Mouse (Mus musculus) neural tube, embryonic 13.5 days (tissue): ENCODE measurements at regions not wholly inside any gene's neighbourhood (a gene's known extent, or its start where the extent isn't known, plus 50 kb on each side); places are given as distances from the start of the nearest gene placed in this dataset.
"Not testable (repeated sequence)": the region's sequence is repeated elsewhere in the genome, so short reads cannot be mapped to it uniquely, and the experiment has no call there.

ENCODE experiments used
- ATAC-seq: fragments of 200-750 bp; cut with Nextera tagmentation; 2 replicates; pipeline ENCODE4 v1.8.0; 2017; ENCODE audit warnings: low read depth, mild to moderate bottlenecking, moderate TSS enrichment, moderate library complexity
- H3K27ac ChIP-seq: fragments of 300-500 bp; sonication (generic); replicated peaks from 2 replicates; pipeline ENCODE4 v1.5.1; 2015; ENCODE audit warnings: moderate library complexity, mild to moderate bottlenecking, inconsistent platforms
- H3K27me3 ChIP-seq: fragments of 300-500 bp; sonication (generic); 2 replicates; pipeline ENCODE4 v1.6.1; 2015; ENCODE audit warnings: mild to moderate bottlenecking, inconsistent platforms
- H3K36me3 ChIP-seq: fragments of 300-500 bp; sonication (generic); 2 replicates; pipeline ENCODE4 v1.6.1; 2015; ENCODE audit warnings: mild to moderate bottlenecking, inconsistent platforms
- H3K4me1 ChIP-seq: fragments of 300-500 bp; sonication (generic); replicated peaks from 2 replicates; pipeline ENCODE4 v1.6.1; 2015; ENCODE audit warnings: inconsistent platforms
- H3K4me2 ChIP-seq: fragments of 300-500 bp; sonication (generic); 2 replicates; pipeline ENCODE4 v1.6.1; 2015; ENCODE audit warnings: inconsistent platforms, mild to moderate bottlenecking, moderate library complexity
- H3K4me3 ChIP-seq: fragments of 300-500 bp; sonication (generic); 2 replicates; pipeline ENCODE4 v1.5.1; 2015; ENCODE audit warnings: mild to moderate bottlenecking, inconsistent platforms
- H3K9ac ChIP-seq: fragments of 300-500 bp; sonication (generic); 2 replicates; pipeline ENCODE4 v1.6.1; 2015; ENCODE audit warnings: moderate library complexity, mild to moderate bottlenecking, inconsistent platforms
- H3K9me3 ChIP-seq: fragments of 300-500 bp; sonication (generic); 2 replicates; pipeline ENCODE4 v1.6.1; 2016; ENCODE audit warnings: inconsistent platforms
- WGBS: fragments of 180-500 bp; shearing (Covaris S2); methylation state at CpG from one replicate; pipeline ENCODE4 v1.1.7; 2015; 5-methylcytosine and 5-hydroxymethylcytosine counted together

DNA sequence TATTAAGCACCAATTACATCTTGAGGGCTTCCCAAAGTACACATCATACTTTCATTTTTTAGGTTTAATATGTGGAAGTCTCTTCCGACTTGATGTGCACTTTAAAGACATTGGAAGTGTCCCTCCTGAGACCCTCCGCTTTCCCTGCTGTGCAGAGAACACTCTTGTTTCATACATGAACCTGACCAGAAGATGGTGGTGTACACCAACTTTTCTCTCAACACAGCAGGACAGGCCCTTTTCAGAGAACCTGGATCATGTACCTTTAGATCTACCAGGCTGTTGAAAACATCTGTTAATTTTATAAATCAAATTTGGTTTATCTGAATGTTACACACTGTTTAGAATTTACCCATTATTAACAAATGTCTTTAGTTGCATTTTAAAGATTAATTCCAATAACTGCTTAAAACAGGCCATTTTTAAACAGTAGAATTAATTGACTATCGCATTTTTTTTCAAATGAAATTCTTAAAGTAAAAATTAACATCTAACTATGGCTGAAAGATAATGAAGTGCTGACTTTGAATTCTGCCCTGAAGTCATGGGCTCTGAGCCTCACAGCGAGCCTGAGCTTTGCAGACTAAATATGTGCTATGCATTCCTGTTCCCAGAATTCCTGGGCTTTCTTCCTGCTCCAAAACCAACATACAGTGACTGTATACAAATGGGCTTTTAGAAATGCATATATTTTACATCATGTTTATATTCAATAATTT is 112.4 kb upstream of the Rasgrp1 start:
- H3K4me3 ChIP-seq = no peak overlapping the region
- ATAC-seq = peak; percentile 53; the same call in 1 of the 2 replicates
- WGBS = 71% methylated on average over 4 of the region's 4 CpGs

DNA sequence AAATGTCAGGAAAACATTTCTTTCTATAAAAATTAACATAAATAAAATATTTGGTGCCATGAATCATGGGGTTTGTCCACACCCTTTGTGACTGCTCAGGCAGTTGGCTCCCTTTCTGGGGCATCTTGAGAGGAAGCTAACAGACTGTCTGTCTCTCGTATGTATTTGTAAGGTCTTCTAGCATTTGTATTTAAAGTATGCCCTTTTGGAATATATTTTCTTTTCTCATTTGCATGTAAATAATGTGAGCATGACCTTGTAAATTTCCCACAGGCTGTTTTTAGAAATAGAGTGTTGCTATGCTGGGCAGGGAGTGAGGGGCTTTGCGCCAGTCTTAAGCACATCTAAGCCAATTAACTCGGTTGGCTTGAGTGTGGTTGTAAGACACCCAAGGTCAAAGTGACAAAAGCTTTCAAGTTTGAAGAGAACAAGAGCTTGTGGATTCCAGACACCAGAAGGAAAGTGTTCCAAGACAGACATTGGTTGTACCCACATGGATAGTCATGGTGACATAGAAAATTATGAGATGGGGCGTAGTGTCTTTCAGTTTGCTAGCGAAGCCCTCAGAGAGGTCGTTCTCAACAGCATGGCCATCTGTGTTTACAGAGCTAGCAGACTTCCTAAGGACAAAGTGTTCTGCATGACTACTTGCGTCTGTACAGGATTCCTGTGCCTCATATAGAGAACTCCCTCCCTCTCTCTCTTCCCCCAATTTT is 113.1 kb upstream of the Rasgrp1 start:
- Histone ChIP-seq H3K4me3 (no peak overlapping the region), H3K4me1 (peaks cover 9% of the 10 kb centered on the region), H3K36me3 (no peaks in the 10 kb centered on the region), H3K27me3 (no peaks in the 10 kb centered on the region), H3K4me2 (no peak overlapping the region), H3K9ac (no peak overlapping the region), H3K27ac (no peak overlapping the region), H3K9me3 (no peaks in the 10 kb centered on the region)
- WGBS = 47% methylated on average over 7 of the region's 7 CpGs
- ATAC-seq = no peak; the same call in 1 of the 2 replicates

More for the DNA sequence above, 112.4 kb upstream of the Rasgrp1 start:
- Histone ChIP-seq H3K9ac (no peak overlapping the region), H3K4me2 (no peak overlapping the region), H3K4me1 (peaks cover 9% of the 10 kb centered on the region), H3K36me3 (no peaks in the 10 kb centered on the region), H3K9me3 (no peaks in the 10 kb centered on the region), H3K27ac (no peak overlapping the region), H3K27me3 (no peaks in the 10 kb centered on the region)

DNA sequence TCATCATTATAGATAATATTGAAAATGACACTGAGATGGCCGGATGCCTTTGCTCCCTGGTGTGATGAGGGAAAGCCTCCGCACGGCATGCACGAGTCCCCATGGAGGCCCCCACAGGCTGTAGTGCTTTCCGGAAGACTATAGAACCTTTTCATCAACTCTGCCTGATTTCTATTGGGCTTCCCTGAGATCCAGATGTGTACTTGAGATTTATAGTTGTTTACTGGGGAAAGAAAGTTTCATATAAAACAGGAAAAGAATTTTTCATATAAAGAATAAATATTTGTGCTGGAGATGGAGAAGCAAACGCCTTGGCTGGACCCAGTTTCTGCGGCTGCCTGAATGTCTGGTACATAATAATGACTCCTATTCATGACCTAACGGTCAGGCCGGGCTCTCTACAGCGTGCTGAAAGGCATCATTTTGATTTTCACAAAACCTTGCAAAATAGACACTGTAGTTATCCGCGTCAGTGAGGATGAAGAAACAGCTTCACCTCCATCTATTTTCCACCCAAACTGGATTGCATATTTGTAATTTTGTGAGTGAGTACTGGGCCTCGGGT is 113.7 kb upstream of the Rasgrp1 start:
- Histone ChIP-seq H3K27ac (no peak overlapping the region), H3K4me3 (no peak overlapping the region), H3K4me2 (no peak overlapping the region), H3K4me1 (peaks cover 9% of the 10 kb centered on the region), H3K9me3 (no peaks in the 10 kb centered on the region), H3K36me3 (no peaks in the 10 kb centered on the region), H3K27me3 (no peaks in the 10 kb centered on the region), H3K9ac (no peak overlapping the region)
- no peak for ATAC-seq
- WGBS = 62% methylated on average over 13 of the region's 13 CpGs

- Histone ChIP-seq H3K4me2 (no peak overlapping the region), H3K9me3 (no peaks in the 10 kb centered on the region)
Measured at GRCm38 (mm10) chr2:117461541-117462290, 118.9 kb upstream of the Rasgrp1 start.

DNA sequence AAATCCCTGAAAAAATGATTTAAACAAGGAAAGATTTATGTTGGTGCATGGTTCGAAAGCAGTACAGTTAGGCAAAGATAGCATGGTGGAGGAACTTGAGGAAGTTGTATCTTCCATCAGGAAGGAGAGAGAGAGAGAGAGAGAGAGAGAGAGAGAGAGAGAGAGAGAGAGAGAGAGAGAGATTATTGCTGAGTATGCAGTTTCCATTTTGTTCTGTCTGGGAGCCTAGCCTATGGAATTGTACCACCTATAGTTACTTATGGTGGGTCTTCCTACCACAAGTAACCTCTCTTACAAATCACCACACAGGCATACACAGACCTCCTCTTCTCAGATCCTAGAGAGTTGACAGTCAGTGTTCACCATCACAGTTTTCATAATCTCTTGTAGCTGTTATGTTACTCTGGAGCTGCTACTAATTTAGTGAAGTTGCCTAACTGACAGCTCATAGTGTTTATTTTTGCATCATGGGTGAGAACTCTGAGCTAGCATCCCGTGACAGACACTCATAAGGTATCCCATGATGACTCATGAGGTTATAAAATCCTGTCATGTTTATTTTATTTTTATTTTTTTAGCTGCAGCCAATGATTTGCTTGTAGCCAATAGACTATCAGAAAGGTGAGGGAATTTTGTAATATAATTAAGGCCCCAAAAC is 132.2 kb upstream of the Rasgrp1 start:
- no peak overlapping the region for H3K4me2 ChIP-seq
- H3K27me3 ChIP-seq = no peaks in the 10 kb centered on the region
- no peak overlapping the region for H3K27ac ChIP-seq
- H3K9ac ChIP-seq = no peak overlapping the region
- no peaks in the 10 kb centered on the region for H3K36me3 ChIP-seq
- no peak for ATAC-seq
- WGBS = 82% methylated on average over 2 of the region's 2 CpGs
- no peaks in the 10 kb centered on the region for H3K9me3 ChIP-seq
- no peaks in the 10 kb centered on the region for H3K4me1 ChIP-seq
- no peak overlapping the region for H3K4me3 ChIP-seq

More at GRCm38 (mm10) chr2:117461541-117462290, 118.9 kb upstream of the Rasgrp1 start:
- Histone ChIP-seq H3K27ac (no peak overlapping the region), H3K36me3 (no peaks in the 10 kb centered on the region), H3K4me3 (no peak overlapping the region), H3K9ac (no peak overlapping the region), H3K27me3 (no peaks in the 10 kb centered on the region), H3K4me1 (no peaks in the 10 kb centered on the region)
- ATAC-seq = no peak
- 84% methylated on average over 4 of the region's 4 CpGs for WGBS

DNA sequence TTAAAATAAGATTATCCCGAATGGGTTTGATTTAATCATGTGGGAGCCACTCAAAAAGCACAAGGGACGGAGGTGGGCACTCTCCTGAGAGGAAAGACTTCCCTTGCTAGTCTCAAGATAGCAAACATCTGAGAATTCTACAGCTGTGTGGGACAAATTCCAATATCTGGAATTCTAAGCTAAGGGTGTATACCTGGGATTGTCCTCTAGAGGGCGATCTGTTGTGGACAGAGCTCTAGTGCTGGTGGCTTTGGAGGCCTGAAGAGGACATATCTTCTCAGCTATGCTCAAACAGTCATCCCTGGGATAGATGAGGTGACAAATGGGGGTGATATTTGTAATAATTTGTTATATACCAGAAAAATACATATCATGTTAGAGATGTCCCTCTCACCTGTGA is 132.8 kb upstream of the Rasgrp1 start:
- Histone ChIP-seq H3K27ac (no peak overlapping the region), H3K4me3 (no peak overlapping the region), H3K9me3 (no peaks in the 10 kb centered on the region), H3K9ac (no peak overlapping the region), H3K4me2 (no peak overlapping the region), H3K27me3 (no peaks in the 10 kb centered on the region), H3K4me1 (no peaks in the 10 kb centered on the region), H3K36me3 (no peaks in the 10 kb centered on the region)
- 50% methylated on average over 3 of the region's 3 CpGs for WGBS
- no peak for ATAC-seq

DNA sequence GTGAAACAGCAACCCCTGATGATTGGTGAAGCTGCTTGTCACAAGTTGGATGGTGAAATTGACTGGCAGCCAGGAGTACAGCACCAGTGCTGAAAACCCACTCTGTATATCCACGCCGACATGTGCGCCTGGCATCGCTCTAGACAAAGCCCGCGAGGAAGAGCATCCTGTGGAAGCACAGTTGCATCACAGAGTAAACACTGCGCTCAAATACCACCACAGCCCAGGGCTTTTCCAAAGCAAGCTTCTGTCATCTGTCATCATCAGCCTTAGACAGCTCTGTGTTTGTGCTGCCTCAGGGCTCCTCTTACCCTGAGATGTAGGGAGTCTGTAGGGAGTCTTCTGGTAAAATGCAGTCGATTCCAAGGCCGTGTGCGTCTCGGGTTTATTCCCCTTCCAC is 134.7 kb upstream of the Rasgrp1 start:
- H3K4me3 ChIP-seq, ATAC-seq, H3K4me1 ChIP-seq, H3K4me2 ChIP-seq, H3K36me3 ChIP-seq, H3K27me3 ChIP-seq, H3K9me3 ChIP-seq, H3K27ac ChIP-seq, H3K9ac ChIP-seq: not testable (repeated sequence)
- WGBS = 82% methylated on average over 11 of the region's 11 CpGs

DNA sequence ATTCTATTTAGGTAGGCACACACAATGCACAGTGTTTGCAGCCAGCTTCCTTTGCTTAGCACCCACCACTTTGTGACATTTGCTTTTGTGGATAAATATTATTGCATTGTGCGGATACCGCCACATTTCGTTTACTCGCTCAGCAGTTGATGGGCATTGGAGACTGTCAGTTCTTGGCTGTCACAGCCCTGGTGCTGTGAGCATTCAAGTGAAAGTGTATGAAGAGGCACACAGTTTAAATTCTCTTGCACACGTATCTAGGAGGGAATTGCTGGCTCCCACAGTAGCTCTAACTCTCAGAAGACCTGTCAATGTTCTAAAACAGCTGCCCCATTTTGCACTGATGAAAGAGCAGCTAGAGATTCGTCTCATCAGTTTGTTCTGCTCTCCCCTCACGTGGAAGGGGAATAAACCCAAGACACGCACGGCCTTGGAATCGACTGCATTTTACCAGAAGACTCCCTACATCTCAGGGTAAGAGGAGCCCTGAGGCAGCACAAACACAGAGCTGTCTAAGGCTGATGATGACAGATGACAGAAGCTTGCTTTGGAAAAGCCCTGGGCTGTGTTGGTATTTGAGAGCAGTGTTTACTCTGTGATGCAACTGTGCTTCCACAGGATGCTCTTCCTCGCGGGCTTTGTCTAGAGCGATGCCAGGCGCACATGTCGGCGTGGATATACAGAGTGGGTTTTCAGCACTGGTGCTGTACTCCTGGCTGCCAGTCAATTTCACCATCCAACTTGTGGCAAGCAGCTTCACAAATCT is 136.6 kb upstream of the Rasgrp1 start:
- not testable (repeated sequence) for H3K4me2 ChIP-seq, H3K36me3 ChIP-seq, ATAC-seq, H3K27me3 ChIP-seq, H3K9me3 ChIP-seq, H3K4me1 ChIP-seq, H3K27ac ChIP-seq, H3K9ac ChIP-seq, H3K4me3 ChIP-seq
- 80% methylated on average over 16 of the region's 16 CpGs for WGBS

GRCm38 (mm10) chr2:117486447-117486846 is 143.6 kb upstream of the Rasgrp1 start:
- H3K9me3 ChIP-seq = no peaks in the 10 kb centered on the region
- H3K9ac ChIP-seq = no peak overlapping the region
- no peaks in the 10 kb centered on the region for H3K27me3 ChIP-seq
- 92% methylated on average over 2 of the region's 2 CpGs for WGBS
- H3K27ac ChIP-seq = no peak overlapping the region
- no peak overlapping the region for H3K4me2 ChIP-seq
- H3K4me1 ChIP-seq = no peaks in the 10 kb centered on the region
- ATAC-seq = no peak
- no peaks in the 10 kb centered on the region for H3K36me3 ChIP-seq
- H3K4me3 ChIP-seq = no peak overlapping the region

DNA sequence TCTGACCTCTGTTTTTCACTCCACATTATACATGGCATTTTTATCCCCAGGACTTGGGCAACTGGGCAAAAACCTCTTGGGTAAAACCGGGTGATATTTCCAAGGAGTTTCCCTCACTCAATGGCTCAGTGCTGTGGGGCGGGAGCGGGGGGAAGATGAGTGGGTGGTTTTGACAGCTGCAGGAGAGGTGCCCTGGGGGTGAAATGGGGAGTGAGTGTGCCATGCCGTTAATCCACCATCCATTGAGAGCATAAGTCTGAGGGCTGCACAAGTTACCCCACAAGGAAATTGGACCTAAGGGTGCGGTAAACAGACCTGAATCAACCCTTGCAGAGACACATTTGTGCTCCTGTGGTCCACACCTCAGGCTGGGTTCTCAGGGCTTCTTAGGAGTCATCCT is 155.8 kb upstream of the Rasgrp1 start:
- H3K4me1 ChIP-seq = no peaks in the 10 kb centered on the region
- no peak overlapping the region for H3K9ac ChIP-seq
- 85% methylated on average over 5 of the region's 5 CpGs for WGBS
- no peak for ATAC-seq
- no peaks in the 10 kb centered on the region for H3K9me3 ChIP-seq
- no peaks in the 10 kb centered on the region for H3K36me3 ChIP-seq
- H3K4me2 ChIP-seq = no peak overlapping the region
- no peak overlapping the region for H3K27ac ChIP-seq
- no peaks in the 10 kb centered on the region for H3K27me3 ChIP-seq
- H3K4me3 ChIP-seq = no peak overlapping the region

DNA sequence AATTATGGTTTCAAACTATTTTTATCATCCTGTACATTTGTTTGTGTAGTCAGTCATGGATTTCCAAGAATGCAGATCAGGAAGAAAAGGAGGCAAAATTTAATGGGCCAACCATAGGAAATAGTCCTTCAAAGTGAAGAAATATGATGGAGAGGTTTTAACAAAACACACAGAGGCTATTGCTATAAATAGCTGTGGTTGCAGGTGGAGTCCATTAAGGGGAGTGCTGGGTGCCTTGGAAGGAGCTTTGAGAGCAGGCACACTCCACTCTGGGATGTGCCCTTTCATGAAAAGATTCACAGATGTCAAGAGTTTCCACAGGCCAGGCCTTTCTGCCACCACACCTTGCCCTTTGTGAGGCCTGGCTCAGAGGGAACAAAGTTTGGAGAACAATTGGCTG is 159.8 kb upstream of the Rasgrp1 start:
- H3K36me3 ChIP-seq = no peaks in the 10 kb centered on the region
- H3K4me1 ChIP-seq = no peaks in the 10 kb centered on the region
- no peak overlapping the region for H3K4me2 ChIP-seq
- H3K27me3 ChIP-seq = no peaks in the 10 kb centered on the region
- H3K9me3 ChIP-seq = no peaks in the 10 kb centered on the region
- H3K4me3 ChIP-seq = no peak overlapping the region
- no peak overlapping the region for H3K9ac ChIP-seq
- H3K27ac ChIP-seq = no peak overlapping the region
- ATAC-seq = no peak
